Mouse (Mus musculus) kidney, embryonic 16.5 days (tissue): ENCODE measurements around the gene 4933427I04Rik. TPM values are rescaled to one million over a fixed set of nuclear protein-coding genes. Genes with fewer than 3 reads are reported as not detected.
A peak's percentile ranks its signal among the peaks of the same experiment; 100 is the strongest.

Experiments
- ATAC-seq: fragments of 200-750 bp; cut with Nextera tagmentation; 2 replicates; pipeline ENCODE4 v1.8.0; 2017; ENCODE audit warnings: moderate TSS enrichment; ENCODE audit not compliant: low FRiP score, low TSS enrichment
- H3K27ac ChIP-seq: fragments of 300-500 bp; sonication (generic); 2 replicates; pipeline ENCODE4 v1.5.1; 2014; ENCODE audit warnings: low read length
- H3K27me3 ChIP-seq: fragments of 300-500 bp; sonication (generic); 2 replicates; pipeline ENCODE4 v1.6.1; 2014; ENCODE audit warnings: low read length, control low read depth, mixed read lengths; ENCODE audit not compliant: insufficient read depth
- H3K36me3 ChIP-seq: fragments of 300-500 bp; sonication (generic); 2 replicates; pipeline ENCODE4 v1.6.1; 2014; ENCODE audit warnings: low read length, control low read depth, mixed read lengths; ENCODE audit not compliant: insufficient read depth
- H3K4me1 ChIP-seq: fragments of 300-500 bp; sonication (generic); 2 replicates; pipeline ENCODE4 v1.6.1; 2014; ENCODE audit warnings: low read length, control low read depth, mixed read lengths; ENCODE audit not compliant: insufficient read depth
- H3K4me2 ChIP-seq: fragments of 300-500 bp; sonication (generic); replicated peaks from 2 replicates; pipeline ENCODE4 v1.6.1; 2014; ENCODE audit warnings: low read depth, low read length
- H3K4me3 ChIP-seq: fragments of 300-500 bp; sonication (generic); 2 replicates; pipeline ENCODE4 v1.5.1; 2014; ENCODE audit warnings: mild to moderate bottlenecking, low read length
- H3K9ac ChIP-seq: fragments of 300-500 bp; sonication (generic); replicated peaks from 2 replicates; pipeline ENCODE4 v1.6.1; 2014; ENCODE audit warnings: low read length
- H3K9me3 ChIP-seq: fragments of 300-500 bp; sonication (generic); 2 replicates; pipeline ENCODE4 v1.6.1; 2016; ENCODE audit warnings: low read length, control low read depth
- WGBS: fragments of 180-500 bp; shearing (Covaris S2); extraction: QIAGEN DNeasy Blood & Tissue Kit; methylation state at CpG from one replicate; pipeline ENCODE4 v1.1.7; 2014; 5-methylcytosine and 5-hydroxymethylcytosine counted together
- polyA plus RNA-seq: library from polyadenylated mRNA; unstranded; fragments of >200 nt; fragmentation: Nextera tagmentation; extraction: Ambion mirVana; gene quantifications from 2 replicates; pipeline ENCODE4 v1.2.1, GENCODE M21; 2015

The 4933427I04Rik gene
- polyA plus RNA-seq, 1 experiment from 2014 or later = 0.09 TPM

DNA sequence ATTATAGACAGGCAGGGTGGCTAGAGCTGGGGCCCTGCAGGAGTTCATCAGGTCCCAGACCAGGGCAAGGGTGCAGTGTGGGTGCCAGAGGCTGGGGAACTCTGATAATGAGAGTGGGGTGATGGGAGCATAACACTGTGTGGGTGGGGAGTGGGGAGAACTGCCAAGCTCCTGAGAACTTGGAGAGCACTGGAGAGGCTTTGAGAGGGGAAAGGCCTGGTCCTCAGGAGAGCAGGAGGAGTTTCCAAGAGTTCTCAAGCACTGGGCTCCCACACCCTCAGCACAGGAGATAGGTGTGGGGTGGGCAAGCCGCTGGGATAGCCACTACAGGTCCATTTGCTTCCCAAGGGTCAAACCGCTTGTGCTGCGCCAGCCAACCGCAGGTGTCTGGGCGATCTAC lies 34.2 kb downstream of the 4933427I04Rik start:
- Histone ChIP-seq H3K4me3 (no peak overlapping the region), H3K4me2 (no peak overlapping the region), H3K27me3 (no peaks in the 10 kb centered on the region), H3K4me1 (no peaks in the 10 kb centered on the region), H3K27ac (no peak overlapping the region), H3K9me3 (no peaks in the 10 kb centered on the region), H3K36me3 (no peaks in the 10 kb centered on the region), H3K9ac (no peak overlapping the region)
- ATAC-seq = no peak
- 90% methylated on average over 5 of the region's 5 CpGs for WGBS

DNA sequence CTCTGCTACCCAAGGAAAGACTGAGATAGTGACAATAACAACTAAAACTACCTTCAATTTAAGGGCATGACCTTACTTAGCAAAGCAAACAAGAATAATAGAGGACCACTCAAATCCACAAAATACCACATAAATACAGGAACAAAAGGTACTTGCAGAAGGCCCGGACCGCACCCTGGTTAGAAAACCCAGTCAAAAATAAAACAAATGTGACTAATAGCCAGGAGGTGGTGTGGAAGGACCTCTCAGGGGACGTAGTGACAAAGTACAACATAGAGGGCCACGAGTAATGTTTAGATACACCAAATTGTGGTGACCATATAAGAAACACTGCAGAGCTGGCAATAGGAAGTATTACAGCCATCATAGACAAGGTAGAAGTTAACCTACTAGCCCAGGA lies 34.8 kb downstream of the 4933427I04Rik start:
- no peak for ATAC-seq
- H3K4me3 ChIP-seq = no peak overlapping the region
- 83% methylated on average over 4 of the region's 4 CpGs for WGBS
- no peak overlapping the region for H3K9ac ChIP-seq
- H3K4me2 ChIP-seq = no peak overlapping the region
- H3K27ac ChIP-seq = no peak overlapping the region
- H3K36me3 ChIP-seq = no peaks in the 10 kb centered on the region
- H3K27me3 ChIP-seq = no peaks in the 10 kb centered on the region
- H3K4me1 ChIP-seq = no peaks in the 10 kb centered on the region
- no peaks in the 10 kb centered on the region for H3K9me3 ChIP-seq

DNA sequence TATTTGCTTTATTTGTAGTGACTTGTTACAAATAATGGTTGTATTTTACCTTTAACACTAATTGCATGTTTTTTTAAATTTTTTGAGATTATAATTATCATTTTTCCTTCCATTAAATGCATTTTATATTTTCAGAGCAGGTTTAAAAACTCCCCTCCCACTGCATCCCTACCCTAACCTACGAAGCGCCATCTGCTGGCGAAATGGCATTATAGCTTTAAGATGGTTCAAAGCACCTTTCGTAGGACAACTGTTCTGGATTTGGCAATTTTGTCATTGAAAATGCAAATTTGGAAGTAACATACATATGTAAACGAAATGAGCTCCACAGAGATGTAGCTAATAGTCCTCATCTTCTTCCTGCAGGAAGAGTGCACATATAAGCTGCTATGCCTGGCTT lies 39.2 kb downstream of the 4933427I04Rik start:
- no peak overlapping the region for H3K27ac ChIP-seq
- H3K9me3 ChIP-seq = no peaks in the 10 kb centered on the region
- H3K4me2 ChIP-seq = no peak overlapping the region
- no peak for ATAC-seq
- H3K4me1 ChIP-seq = no peaks in the 10 kb centered on the region
- H3K27me3 ChIP-seq = no peaks in the 10 kb centered on the region
- no peak overlapping the region for H3K9ac ChIP-seq
- WGBS = 10% methylated on average over 5 of the region's 5 CpGs
- no peaks in the 10 kb centered on the region for H3K36me3 ChIP-seq
- H3K4me3 ChIP-seq = no peak overlapping the region

DNA sequence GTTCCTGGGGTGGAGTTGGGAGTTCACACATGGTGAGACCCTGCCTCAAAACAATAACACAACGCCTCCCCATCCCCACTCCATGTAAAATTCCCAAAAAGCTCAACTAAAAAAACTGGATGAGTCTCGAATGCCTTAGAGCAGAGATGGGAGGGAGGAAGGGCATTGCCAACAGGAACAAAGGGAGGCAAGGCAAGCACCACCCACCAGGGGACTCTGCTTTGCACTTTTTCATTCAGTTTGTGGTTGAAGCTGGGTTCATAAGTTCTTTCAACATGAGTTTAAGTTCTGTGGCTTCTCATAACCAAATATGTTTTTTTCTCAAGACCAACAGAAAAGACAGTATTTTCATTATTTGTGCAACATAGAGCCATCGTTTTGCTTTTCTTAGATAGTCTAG lies 44.0 kb downstream of the 4933427I04Rik start:
- no peaks in the 10 kb centered on the region for H3K9me3 ChIP-seq
- H3K4me2 ChIP-seq = no peak overlapping the region
- H3K36me3 ChIP-seq = no peaks in the 10 kb centered on the region
- no peak overlapping the region for H3K4me3 ChIP-seq
- H3K4me1 ChIP-seq = peaks cover 16% of the 10 kb centered on the region
- 80% methylated on average over 3 of the region's 3 CpGs for WGBS
- no peaks in the 10 kb centered on the region for H3K27me3 ChIP-seq
- no peak overlapping the region for H3K9ac ChIP-seq
- ATAC-seq = no peak
- H3K27ac ChIP-seq = no peak overlapping the region

DNA sequence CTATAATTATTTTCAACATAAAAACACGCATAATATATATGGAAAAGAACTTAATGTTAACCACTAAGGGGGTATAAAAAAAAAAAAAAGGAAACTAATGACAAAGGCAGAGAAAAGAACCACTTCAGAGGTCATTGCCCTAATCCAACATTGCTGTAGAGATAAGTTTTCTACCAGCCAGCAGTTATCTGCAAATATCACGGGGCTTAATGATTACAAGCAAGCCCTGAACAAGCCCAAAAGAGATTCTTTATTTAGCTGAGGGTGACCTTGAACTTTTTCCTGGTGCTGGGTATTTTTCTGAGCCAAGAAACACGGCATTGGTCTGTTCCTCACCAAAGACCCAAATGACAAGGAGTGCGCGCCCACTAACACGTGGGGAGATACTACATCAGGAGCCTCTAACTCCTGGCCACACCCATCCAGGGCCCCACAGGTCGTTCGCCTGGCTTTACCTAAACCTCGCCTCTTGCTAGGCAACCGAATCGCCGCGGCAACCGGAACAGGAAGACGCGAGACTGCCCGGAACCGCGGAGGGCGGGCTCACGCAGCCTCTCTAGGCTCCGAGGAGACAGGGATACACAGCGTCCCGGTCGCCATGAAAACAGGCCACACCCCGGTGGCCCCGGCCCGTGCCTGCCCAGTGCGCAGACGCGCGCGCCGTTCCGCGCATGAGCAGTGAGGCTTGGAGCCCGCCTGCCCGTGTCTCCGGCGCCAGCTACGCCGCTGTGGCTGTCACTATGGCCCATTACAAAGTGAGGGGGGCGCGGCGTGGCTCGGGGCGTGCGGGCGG lies 45.0 kb downstream of the 4933427I04Rik start, which contains the start of gene Mycbp:
Gene Mycbp, plus strand, starts transcription at position 500 of the 793 bp plus-strand sequence.
- Histone ChIP-seq H3K9ac (peak within 1 kb of the TSS; percentile 85), H3K36me3 (no peaks in the 10 kb centered on the region), H3K9me3 (no peaks in the 10 kb centered on the region), H3K27ac (peak within 1 kb of the TSS; percentile 86), H3K27me3 (no peaks in the 10 kb centered on the region), H3K4me3 (peak within 1 kb of the TSS; percentile 69), H3K4me1 (peaks cover 16% of the 10 kb centered on the region), H3K4me2 (peak within 1 kb of the TSS; percentile 86)
- 1% methylated on average over 47 of the region's 49 CpGs for WGBS
- peak; percentile 100 for ATAC-seq

DNA sequence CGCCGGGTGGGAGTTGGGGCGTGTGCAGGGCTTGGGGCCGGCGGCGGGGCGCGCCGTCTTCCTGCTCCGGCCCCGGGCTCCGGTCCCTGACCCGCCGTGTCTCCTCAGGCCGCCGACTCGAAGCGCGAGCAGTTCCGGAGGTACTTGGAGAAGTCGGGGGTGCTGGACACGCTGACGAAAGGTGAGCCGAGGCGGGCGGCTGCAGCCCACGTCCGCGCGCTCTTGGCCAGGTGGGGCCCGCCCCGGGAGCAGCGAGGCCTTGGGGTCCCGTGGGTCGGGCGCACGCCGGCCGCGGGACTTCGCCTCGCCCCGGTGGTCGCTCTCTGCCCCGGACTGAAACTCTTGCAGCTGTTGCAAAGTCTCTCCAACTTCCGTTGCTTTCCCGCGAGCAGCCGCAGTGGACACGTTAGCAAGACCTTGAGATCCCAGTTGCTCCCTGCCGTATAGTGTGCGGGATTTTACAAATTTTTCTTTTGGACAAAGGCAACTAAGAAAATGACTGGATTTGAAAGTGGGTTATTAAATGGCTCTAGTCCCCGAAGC lies 45.7 kb downstream of the 4933427I04Rik start:
- H3K27ac ChIP-seq = peak overlapping the region; percentile 70
- H3K27me3 ChIP-seq = no peaks in the 10 kb centered on the region
- H3K4me2 ChIP-seq = peak overlapping the region; percentile 86
- peaks cover 16% of the 10 kb centered on the region for H3K4me1 ChIP-seq
- WGBS = 0% methylated on average over 50 of the region's 53 CpGs
- no peak for ATAC-seq
- peak overlapping the region; percentile 85 for H3K9ac ChIP-seq
- H3K9me3 ChIP-seq = no peaks in the 10 kb centered on the region
- peak overlapping the region; percentile 69 for H3K4me3 ChIP-seq
- H3K36me3 ChIP-seq = no peaks in the 10 kb centered on the region

DNA sequence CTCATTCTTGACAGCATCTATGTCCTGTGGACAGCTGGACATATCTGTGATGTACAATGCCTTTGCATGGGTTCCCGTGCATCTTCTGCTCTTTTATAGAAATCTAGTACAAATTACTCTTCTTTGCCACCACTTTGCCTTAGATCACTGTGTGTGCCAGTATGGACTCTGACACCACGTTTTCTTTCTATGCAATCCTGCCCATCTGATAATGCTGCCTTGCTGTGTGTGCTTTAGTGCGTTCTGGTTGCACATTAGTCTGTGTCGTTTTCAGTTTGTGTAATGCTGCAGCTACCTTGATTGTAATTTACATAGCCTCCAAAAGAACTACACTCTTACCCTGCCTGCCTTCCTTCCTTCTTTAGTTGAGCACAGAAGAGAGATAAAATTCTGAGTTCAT lies 52.0 kb downstream of the 4933427I04Rik start:
- H3K4me1 ChIP-seq = peaks cover 15% of the 10 kb centered on the region
- H3K4me2 ChIP-seq = no peak overlapping the region
- H3K27ac ChIP-seq = no peak overlapping the region
- no peak overlapping the region for H3K4me3 ChIP-seq
- no peaks in the 10 kb centered on the region for H3K27me3 ChIP-seq
- H3K9ac ChIP-seq = no peak overlapping the region
- no peak for ATAC-seq
- H3K36me3 ChIP-seq = peaks cover 11% of the 10 kb centered on the region
- WGBS = 89% methylated on average over 4 of the region's 4 CpGs
- no peaks in the 10 kb centered on the region for H3K9me3 ChIP-seq

DNA sequence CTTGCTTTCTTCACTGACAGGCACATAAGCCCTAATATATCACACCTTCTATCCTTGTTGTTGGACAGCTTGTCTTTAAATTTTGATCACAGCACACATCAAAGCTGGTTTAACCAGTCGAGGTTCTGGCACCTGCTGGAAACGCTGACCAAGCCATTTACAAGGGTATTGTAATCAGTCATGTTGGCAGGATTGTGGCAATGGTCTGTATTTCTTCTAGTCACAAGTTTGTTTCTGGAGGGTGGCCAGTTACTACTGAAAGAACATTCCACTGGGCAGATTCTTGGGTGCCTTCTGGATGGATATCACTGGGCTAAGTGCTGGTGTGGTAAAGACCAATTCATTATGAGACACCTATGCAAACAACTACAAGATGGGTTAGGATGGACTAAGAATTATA lies 53.0 kb downstream of the 4933427I04Rik start:
- Histone ChIP-seq H3K36me3 (peaks cover 11% of the 10 kb centered on the region), H3K27me3 (no peaks in the 10 kb centered on the region), H3K4me3 (no peak overlapping the region), H3K27ac (no peak overlapping the region), H3K9ac (no peak overlapping the region), H3K4me2 (no peak overlapping the region), H3K9me3 (no peaks in the 10 kb centered on the region), H3K4me1 (peaks cover 12% of the 10 kb centered on the region)
- ATAC-seq = no peak
- WGBS = 69% methylated on average over 2 of the region's 2 CpGs
